Mouse (Mus musculus) lung, postnatal 10 days (tissue): ENCODE data around the gene Wwtr1.

ENCODE experiments used
- DNase-seq: peaks from one replicate; pipeline ENCODE4 v3.0.0; 2021

Gene Wwtr1

DNA sequence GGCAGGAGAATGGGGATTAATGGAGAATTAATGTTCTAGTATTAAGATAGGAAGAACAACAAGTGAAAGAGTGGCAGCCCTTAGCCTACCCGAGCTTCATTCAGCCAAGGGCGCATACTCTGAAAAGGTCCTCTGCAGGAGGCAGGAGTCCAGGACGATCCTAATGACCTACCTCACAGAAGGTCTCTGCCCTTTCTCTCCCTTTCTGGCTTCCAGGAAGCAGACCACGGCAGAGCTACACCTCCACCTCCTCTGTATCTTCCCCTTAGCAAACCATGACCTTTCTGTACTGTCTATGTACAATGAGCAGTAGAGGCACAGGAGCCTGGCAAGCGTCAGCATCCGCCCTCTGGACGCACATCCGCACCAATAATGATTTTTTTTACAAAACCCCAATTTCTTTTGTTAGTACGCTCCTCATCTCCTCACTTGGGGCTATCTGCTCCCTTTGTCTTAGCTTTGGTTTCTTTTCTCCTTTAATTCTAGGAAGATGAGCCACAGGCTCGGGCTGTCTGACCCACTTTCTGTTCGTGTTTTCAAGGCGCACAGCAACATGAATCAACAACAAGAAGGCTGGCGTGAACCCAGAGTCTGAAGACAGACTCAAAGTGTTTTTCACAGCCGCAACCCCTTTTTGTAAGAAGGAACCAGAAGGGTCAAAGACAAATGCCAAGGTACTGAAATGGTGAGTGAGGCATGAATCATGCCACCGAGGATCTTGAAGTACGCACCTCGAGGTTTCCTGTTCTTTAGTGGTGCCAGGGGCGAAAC is 63.7 kb downstream of the Wwtr1 start:
- peak; percentile 76 for DNase-seq

DNA sequence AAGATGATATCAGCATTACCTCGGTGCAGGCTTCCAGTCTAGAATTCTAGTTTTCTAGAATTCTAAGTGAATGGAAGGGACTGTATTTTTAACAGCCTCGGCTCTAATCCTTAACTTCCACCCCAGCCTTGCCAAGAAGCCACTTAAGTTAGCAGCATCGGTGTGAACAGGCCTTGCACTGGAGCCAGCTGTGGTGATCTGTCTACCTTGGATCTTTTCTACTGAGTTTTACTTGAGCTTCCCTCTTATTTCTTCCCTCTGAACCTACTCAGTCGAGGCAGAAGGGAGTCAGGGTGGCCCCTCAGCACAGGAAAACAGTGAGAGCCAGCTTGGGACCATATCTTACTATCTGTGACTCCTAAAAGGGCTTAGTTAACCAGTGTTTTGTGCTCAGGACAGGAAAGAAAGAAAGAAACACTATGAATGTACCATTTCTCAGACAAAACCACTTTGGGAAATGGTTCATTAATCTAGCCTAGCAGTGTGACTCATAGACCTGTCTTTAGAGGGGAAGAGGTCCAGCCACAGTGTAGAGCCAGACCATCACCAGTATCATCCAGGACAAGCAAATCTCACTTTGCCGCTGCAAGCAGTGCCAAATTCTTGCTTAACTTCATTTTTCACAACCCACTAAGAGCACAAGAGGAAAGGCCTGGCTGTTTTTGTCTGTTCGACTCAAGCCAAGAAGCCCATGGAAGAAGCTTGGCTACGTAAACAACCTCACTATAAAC is 65.6 kb downstream of the Wwtr1 start:
- peak; percentile 50 for DNase-seq

DNA sequence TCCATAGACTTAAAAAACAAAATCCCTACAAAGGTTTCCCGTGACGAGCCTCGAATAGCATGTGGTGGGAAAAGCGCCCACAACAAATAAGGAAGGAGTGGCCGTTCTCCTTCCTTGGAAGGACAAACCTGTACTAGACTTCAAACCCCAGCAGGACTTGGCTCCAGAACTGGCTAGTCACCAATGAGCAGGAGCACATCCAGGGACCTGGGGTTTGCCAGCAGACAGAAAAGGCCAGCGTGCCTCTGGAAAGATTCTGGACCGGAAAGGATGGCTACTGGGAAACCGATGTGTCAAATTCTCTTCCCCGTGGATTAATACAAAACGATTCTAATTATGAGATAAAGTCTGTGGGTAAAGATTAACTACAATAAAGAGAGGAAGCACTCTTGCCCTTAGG is 69.7 kb downstream of the Wwtr1 start:
- peak; percentile 7 for DNase-seq

DNA sequence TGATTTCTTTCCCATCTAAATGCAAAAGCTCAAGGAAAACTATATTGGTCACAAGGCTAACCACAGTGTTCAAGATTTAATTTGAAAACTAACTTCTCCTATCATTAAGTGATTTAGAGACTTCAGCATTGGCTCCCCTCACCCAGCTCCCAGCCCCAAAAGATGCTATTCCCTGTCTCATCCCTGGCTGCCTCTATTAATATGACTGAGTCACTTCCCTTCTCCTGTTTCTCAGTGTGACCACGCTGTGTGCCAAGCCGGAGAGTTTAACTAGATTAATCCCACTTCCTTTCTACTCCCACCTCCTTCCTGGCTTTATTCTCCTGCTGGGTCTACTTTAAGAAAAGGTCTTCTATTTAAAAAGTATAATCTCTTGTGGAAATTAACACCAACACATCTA is 71.0 kb downstream of the Wwtr1 start:
- DNase-seq, result peak; percentile 47

DNA sequence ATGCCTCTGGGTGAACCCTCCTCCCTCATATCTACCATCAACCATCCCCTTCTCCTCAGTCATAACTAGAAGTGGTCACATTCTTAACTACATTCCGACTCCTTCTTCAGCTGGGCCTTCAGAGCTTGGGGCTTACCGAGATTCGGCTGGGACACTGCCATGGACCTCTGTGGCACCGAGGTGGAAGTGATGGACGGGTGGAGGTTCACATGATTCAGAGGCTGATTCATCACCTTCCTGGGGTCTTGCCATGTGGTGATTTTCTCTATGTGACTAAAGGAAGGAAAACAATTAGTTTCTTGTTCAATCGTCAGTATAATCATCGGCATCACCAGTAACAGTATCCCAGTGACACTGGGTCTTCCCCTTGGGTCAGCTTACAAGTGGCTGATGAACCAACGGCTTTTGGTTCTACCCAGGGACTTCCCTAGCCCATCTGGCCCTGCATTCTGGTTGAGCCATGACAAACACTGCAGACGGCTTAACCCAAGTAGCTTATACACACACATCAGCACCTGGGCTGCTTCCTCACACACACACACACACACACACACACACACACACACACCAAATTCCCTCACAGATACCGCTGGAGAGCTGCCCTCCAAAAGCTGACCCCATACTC is 74.0 kb downstream of the Wwtr1 start:
- DNase-seq, result no peak

DNA sequence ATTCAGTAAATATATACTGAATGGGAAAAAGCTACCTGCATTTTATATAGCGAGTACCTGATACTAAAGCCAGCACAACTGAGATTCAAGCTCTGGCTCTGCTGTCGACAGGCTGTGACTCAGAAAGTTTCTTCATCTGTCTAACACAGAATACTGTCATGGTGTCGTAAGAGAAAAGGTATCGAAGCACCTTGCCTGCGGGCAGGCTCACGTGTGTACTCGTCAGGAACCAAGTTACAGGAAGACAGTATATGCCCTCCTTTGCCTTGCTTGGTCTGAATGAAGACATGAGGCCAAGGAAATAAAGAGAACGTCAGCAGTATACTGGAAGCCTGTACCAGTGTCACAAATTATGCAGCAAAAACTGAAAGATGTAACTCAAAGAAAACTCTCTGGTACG is 74.9 kb downstream of the Wwtr1 start:
- DNase-seq, result no peak

DNA sequence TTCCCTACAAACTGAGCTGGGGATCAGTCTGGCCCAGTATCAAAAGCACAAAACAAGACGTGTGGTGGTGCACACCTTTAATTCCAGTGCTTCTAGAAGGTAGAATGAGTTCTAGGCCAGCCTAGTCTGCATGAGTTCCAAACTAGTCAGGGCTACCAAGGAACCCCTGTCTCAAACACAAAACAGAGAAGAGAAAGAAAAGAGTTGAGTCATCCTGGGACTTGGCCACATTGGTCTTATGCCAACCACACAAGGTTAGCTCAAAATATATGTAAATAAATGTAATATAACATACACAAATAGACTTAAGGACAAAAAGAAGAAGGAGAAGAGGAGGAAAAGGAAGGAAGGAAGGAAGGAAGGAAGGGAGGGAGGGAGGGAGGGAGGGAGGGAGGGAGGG is 77.9 kb downstream of the Wwtr1 start:
- DNase-seq, result no peak

DNA sequence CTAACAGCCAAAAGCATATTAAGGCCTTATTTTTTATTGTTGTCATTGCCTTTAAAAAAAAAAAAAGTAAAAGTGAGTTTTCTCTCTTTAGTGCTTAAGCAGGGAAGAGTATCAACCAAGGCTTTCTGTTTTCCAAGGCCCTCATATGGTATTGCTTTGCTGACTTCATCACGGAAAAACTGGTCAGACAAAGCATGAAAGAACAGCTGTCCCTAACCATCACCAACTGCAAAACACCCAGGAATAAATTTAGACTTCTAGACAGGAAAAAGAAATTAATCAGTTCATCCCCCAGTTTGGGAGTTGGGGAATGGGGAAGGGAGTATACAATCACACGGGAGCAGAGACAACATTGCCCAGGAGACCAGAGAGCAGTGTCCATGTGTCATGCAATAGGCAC is 79.3 kb downstream of the Wwtr1 start:
- no peak for DNase-seq

DNA sequence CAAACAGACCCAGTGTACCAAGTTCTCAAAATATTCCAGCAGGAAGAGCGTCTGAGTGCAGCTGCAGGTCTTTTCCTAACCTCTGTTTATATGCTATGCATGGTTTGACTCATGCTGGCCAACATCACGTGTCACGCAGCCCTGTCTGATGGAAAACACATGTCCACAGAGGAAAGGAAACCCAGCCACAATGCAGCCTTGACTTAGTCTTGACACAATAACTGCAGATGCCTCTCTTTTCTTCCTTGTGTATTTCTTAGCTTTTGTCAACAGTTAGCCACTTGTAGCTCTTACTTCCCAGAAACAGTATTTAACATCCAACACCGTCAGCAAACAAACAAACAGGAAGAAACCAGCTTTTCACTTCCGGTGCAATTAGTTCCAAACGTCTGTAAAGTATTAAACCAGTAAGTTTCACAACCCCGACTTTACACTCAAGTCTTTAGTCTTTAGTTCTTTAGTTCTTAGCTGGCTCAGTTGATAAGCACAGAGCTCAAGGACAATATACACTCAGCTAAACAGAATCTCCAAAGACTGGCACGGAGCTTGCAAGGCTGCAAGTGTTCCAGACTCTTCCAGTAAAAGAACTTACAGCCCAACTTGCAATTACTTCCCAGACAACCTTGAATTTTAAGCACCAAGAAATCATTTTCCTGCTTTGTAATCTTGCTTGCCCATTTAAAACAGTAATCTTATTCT is 88.1 kb downstream of the Wwtr1 start:
- DNase-seq, result peak; percentile 52

DNA sequence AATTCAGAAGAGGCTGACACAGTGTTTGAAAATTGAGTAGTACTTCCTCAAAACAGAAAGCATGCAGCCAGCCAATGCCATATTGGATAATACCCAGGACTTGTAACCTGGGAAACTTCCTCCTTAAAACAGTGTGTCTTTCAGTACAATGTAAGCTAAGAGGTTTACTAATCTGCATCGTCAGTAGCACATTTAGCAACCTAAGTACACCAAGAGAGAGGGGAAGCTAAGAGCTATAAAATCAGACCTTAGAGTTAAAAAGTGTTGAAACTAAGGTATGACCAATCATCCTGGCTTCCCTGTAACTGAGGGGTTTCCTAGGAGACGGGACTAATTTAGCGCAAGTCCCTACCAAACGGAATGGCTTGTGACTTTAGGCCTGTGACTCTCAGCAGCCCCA is 89.6 kb downstream of the Wwtr1 start:
- no peak for DNase-seq

DNA sequence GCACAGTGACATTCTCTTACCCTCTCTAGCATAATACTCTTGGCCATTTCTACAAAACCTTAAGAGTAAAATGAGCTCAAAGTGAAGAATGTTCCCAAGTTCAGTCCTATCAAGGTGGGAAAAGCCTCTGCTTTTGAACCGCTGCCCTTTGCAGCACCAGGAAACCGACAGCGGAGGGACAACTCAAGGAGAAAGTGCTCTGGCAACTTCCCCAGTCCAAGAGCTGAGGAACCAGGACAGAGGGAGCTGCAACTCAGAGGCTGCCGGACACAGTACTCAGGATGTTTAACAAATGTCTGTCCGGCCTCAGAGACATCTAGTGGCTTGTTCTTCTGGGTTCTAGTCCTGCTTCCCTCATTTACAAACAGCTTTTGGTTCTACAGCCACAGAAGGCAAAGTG is 93.7 kb downstream of the Wwtr1 start:
- peak; percentile 36 for DNase-seq

DNA sequence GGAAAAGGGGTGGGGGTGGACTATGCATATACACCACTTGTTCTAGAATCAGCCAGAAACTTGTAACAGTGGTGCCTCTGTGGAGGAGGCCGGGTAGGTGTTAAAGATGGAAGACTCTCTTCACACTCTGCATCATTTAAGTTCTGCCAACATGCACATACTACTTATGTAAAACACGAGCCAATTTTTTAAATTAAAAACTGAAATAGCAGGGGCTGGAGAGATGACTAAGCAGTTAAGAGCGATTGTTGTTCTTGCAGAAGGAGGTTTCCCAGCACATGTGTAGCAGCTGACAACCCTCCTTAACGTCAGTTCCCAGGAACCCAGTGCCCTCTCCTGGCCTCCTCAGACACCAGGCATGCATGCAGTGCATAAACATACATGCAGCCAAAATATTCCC is 95.1 kb downstream of the Wwtr1 start:
- DNase-seq, result no peak

DNA sequence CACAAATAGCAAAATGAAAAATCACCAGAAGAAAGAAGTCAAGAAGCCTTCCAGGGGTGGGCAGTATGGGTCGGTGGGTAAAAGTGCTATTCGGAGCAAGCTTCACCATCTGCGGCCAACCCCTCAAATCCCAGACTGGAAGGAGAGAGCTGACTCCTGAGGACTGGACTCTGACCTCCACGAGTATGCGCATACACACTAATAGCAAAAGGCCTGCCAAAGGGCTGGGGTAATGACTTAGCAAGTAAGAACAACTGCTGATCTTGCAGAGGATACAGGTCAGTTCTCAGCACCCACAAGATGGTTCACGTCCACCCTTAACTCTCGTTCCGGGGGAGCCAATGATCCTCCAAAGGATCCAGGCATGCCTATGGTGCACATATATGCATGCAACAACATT is 101.3 kb downstream of the Wwtr1 start:
- DNase-seq, result no peak

DNA sequence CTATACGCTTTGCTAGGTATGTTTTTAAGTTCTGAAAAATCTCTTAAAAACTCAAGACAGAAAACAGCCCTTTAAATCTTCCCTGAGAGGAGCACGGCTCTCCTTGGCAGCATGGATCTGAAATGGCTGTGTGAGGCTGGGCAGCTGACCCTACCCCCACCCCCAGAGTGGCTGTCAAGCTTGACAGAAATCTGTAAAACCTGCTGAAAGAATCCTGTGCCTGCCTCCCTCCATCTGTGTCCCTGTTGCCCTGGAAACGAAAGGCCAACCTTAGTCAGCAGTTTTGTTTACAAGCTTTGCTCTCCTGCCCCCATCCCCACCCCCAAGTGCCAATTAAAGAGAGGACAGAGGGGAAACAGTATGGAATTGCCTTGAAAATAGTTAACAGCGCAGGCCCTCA is 103.3 kb downstream of the Wwtr1 start:
- DNase-seq, result peak; percentile 46

DNA sequence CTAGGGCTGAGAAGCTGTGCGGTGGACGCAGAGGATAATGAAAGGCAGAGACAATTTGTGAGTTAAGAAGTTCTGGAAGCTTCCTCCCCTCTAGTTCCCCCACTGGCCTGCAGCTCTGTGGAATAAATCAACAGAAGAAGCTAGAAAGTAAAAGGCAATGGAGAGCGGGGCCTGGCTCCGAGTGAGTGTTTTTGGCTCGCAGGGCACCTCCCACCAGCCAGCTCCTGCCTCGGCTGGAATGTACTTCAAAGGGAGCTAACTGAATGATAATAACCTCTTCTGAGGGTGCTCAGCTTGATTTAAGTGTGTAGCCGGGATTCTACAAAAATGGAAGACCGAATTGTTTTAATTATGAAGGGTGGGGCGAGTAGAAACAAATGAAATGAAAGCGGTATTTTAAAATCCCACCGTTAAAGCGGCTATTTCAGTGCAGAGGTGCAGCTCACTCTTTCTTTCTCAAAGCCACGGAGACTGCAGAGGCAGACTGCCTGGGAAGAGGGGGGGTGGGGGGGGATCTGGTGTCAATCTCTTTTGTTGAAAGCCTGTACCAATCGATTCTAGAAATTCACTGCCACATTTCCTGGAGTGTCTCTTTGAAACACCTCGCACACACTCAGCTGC is 104.6 kb downstream of the Wwtr1 start:
- DNase-seq, result peak; percentile 58

DNA sequence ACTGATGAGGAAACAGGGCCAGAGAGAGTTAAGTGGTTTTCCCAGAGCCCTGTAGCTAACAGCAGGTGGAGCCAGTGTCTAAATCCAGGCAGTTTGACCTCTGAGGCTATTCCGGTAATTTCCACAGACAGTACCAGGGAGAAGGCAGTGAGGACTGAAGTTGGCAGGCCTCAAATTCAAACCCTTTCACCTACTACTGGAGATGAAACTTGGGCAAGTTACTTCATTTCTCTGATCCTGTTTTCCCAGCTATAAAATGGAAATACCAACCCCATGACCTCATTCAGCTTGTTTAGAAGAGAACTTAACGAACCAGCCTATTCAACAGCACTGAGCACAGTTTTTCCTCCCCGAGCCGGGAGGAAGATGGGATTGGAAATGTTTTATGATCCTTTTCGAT is 105.4 kb downstream of the Wwtr1 start:
- DNase-seq, result peak; percentile 78

DNA sequence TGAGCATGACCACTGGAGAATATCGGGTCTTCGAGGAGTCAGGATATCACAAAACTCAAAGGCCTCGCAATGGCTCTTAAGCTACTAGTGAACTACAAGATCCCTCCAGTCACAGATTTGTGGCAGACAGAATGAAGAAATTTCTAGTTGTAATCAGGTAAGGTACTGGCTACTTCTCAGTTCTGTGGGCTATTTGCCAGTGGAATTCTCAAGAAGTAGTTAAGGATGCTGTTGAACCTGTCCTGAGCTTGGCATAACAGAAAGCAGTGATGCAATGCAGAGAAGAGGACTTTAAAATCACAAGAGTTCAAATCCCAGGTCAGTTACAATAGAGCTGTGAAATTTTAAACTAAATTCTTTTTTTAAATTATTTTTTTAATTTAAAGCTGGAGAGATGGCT is 106.4 kb downstream of the Wwtr1 start:
- peak; percentile 47 for DNase-seq

DNA sequence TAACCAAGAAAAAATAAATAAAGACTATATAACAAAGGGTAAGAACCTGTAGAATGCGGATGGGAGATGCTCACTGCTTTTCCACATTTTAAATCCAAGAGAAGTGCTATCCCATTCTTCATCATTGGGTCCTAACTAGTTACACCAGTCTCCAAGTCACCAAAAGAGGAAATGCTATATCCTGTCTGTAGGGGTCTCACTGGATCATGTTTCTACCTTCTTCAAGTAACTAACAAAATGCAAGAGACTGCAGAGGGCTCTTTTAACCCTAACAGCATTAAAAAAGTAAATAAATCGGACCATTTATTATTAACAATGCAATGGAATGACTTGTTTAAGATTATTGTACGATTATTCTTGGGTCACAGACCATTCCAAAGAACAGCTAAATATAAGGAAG is 109.4 kb downstream of the Wwtr1 start:
- peak; percentile 29 for DNase-seq

DNA sequence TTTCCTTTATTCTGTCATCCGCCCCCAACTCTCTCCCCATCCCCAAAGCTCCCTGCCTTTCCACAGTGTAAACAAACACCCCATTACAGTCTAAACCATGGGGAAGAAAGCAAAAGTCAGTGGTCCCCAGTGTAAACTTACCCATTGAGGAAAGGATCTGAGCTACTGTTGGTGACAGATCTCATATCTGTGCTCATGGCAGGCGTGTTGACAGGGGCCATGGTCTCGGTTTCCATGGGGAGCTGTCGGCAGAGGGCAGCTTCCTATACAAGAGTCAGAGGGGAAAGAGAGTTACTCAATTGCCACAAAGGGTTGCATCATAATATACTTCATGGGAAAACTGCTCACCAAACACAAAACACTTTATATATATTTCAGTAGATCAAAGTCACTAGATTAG is 112.4 kb downstream of the Wwtr1 start:
- DNase-seq, result peak; percentile 26

DNA sequence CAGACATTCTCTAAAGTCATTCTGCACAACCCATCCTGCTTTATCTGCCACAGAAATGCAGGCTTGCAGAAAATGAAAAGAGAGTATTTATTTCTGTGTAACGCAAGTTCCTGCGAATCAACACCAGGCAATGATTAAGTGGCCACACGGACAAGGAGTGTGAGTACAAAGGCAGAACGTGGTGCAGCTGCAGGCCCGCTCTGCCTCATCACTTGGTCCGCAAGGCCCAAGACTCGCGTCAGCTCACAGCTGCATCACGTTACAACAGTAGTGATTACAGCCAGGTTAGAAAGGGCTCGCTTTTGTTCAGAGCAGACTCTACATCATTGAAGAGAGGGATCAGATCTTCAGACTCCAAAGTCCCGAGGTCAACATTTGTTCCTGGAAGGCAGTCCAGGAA is 117.1 kb downstream of the Wwtr1 start:
- DNase-seq, result no peak

DNA sequence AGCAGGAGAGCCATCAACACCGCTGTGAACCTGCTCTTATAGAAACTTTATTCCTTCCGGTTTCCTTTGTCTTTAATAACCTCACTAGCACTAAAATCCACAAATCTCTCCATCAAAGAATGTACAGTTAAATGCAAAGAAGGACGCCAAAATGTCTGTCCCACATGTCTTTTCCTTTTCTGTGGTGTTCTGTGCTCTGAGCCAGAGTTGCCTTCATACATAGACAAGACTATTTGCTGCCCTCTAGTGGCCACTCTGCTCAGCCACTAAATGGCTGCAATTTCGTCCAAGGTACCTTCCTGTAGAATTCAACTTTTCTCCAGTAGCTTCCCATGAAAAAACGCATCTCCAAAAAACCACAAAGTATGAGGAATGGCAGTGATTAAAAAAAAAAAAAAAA is 127.3 kb downstream of the Wwtr1 start:
- DNase-seq, result peak; percentile 82

DNA sequence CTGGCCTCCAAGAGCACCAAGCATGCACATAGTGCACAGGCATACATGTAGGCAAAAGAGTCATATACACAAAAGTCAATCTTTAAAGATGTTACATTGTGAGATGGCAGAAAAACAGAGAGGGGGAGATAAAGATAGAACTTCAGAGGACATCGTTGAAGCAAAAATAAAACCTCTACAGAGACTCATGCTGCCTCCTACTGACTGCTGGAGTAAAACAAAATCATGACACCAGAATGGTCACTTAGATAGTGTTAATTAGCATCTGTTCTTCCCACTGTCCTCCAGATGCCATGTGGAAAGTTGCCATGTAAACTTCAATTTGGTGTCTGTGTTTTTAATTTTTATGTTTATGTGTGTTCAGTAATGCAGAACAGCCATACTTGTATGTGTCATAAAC is 127.8 kb downstream of the Wwtr1 start:
- DNase-seq, result no peak

DNA sequence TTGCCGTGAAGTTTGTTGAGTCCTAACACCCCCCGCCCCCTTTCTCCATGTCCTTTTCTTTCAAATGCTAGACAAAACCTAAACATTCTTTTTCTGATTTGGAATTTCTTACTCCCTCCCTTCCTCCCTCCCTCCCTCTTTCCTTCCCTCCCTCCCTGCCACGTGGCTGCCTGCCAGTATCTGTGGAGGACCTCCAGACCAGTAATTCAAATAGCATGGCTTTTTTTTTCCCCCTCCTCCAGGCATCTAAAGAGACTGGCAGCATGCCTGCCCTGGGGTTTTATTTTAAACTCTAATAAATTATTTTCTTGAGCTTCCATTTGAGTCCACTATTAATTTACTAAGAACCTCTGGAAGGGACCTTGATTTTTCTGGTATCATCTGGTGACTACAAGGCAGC is 130.0 kb downstream of the Wwtr1 start:
- peak; percentile 74 for DNase-seq
